Mouse (Mus musculus) ES-E14 (cell line): ENCODE measurements around the gene Sf3a2. TPM values are rescaled to one million over a fixed set of nuclear protein-coding genes. Genes with fewer than 3 reads are reported as not detected.
"Not testable (repeated sequence)": the region's sequence is repeated elsewhere in the genome, so short reads cannot be mapped to it uniquely, and the experiment has no call there.

Experiments used
- DNase-seq: peaks from one replicate; pipeline ENCODE4 v3.0.0-alpha.2; 2013; ENCODE audit warnings: low read depth, low spot score
- H3K27ac ChIP-seq: 2 replicates; pipeline ENCODE4 v1.5.1; 2012; ENCODE audit warnings: low read depth, mild to moderate bottlenecking, low read length, moderate library complexity, mixed read lengths; ENCODE audit not compliant: poor library complexity, insufficient read depth, severe bottlenecking
- H3K36me3 ChIP-seq: 2 replicates; pipeline ENCODE4 v1.6.1; 2012; ENCODE audit warnings: mild to moderate bottlenecking, low read length, moderate library complexity, mixed read lengths; ENCODE audit not compliant: control insufficient read depth, poor library complexity, insufficient read depth, severe bottlenecking
- H3K4me1 ChIP-seq, 2 experiments: fragments of 150-350 bp in 1 of 2; sonication (generic) in 1 of 2; 2 replicates each; pipeline ENCODE4 v1.6.1; 2012; ENCODE audit warnings: low read length in 2 of 2, mild to moderate bottlenecking in 1 of 2, mixed read lengths in 1 of 2; ENCODE audit not compliant: control insufficient read depth in 2 of 2, insufficient read depth in 2 of 2, poor library complexity in 1 of 2
- H3K4me3 ChIP-seq, 2 experiments: fragments of 150-350 bp in 1 of 2; sonication (generic) in 1 of 2; 2 replicates each; pipeline ENCODE4 v1.5.1; 2012; ENCODE audit warnings: low read length in 2 of 2, low read depth in 1 of 2, mild to moderate bottlenecking in 1 of 2, mixed read lengths in 1 of 2; ENCODE audit not compliant: insufficient read depth in 1 of 2, poor library complexity in 1 of 2, severe bottlenecking in 1 of 2
- H3K9ac ChIP-seq: 2 replicates; pipeline ENCODE4 v1.6.1; 2012; ENCODE audit warnings: low read depth, mild to moderate bottlenecking, low read length, mixed read lengths; ENCODE audit not compliant: poor library complexity, insufficient read depth, severe bottlenecking
- H3K9me3 ChIP-seq: fragments of 150-350 bp; sonication (generic); 2 replicates; pipeline ENCODE4 v1.6.1; 2012; ENCODE audit warnings: low read depth, mild to moderate bottlenecking, low read length; ENCODE audit not compliant: control insufficient read depth, insufficient read depth
- CHD2 ChIP-seq: IDR thresholded peaks from 2 replicates; pipeline ENCODE4 v1.6.1; 2014; ENCODE audit warnings: mild to moderate bottlenecking, low read depth, low read length, inconsistent platforms
- HCFC1 ChIP-seq: IDR thresholded peaks from 2 replicates; pipeline ENCODE4 v1.6.1; 2012; ENCODE audit warnings: low read length, inconsistent platforms, borderline replicate concordance; ENCODE audit not compliant: insufficient read depth
- MAFK ChIP-seq: IDR thresholded peaks from 2 replicates; pipeline ENCODE4 v1.6.1; 2014; ENCODE audit warnings: mild to moderate bottlenecking, low read depth, low read length, inconsistent platforms; ENCODE audit not compliant: insufficient read depth
- ZC3H11A ChIP-seq: IDR thresholded peaks from 2 replicates; pipeline ENCODE4 v1.6.1; 2012; ENCODE audit warnings: low read depth, mild to moderate bottlenecking, inconsistent platforms, low read length, borderline replicate concordance
- ZNF384 ChIP-seq: IDR thresholded peaks from 2 replicates; pipeline ENCODE4 v1.6.1; 2012; ENCODE audit warnings: low read depth, low read length, inconsistent platforms
- in situ Hi-C, 2 experiments: fragments of 600-800 bp; cut with MboI; formaldehyde crosslinking; loops; one replicate each; pipeline ENCODE4 v1.15.1; 2025; ENCODE audit warnings: low sequenced_read_pairs in 2 of 2, inconsistent platforms in 1 of 2; ENCODE audit not compliant: unreplicated experiment in 2 of 2
- total RNA-seq: library from RNA; depleted of rRNA; stranded (reverse); fragments of 300-350 nt; gene quantifications from 2 replicates; pipeline ENCODE4 v1.2.3, GENCODE M21; 2012

Sf3a2 gene
- total RNA-seq, 1 experiment, result 31.4 TPM

DNA sequence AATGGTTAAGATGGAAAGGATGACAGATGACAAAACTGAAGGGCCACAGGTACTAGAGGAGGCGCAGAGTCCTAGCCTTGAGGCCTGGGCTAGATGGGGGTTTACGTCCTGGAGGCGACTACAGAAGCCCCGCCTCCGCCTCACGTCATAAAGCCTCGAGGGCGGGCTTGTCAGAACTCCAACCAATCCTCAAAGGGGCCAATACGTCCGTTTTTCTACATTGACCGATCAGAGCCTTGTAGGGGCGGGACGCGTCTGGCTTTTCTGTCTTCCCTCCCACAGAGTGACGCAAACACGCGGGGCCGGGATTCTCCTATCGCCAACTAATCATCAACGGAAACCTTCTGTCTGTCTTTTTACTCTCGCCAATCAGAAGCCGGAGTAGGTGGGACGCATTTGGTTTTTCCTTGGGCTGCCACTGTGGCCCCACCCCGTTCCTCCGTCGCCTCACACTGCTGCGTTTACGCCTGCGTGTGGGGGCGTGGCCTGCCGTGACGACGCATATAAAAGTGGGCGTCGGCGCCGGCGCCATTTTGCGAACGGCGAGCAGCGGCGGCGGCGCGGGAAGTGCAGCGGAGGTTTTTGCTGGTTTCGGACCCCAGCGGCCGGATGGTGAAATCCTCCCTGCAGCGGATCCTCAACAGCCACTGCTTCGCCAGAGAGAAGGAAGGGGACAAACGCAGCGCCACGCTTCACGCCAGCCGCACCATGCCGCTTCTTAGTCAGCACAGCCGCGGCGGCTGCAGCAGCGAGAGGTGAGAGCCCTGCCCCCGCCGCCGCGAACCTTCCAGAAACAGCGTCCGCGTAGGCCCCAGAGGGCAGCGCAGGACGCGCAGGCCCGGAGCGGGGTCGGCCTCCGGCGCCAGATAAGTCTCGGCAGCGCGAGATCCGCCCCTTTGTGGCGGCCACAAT is 28.4 kb downstream of the Sf3a2 start, which contains the start of gene Oaz1:
Gene Oaz1 (plus strand): TSS at position 506 of the 912 bp plus-strand sequence.
- H3K27ac ChIP-seq, result peak within 1 kb of the TSS; percentile 77
- H3K36me3 ChIP-seq, result peaks cover 22% of the 10 kb centered on the region
- in situ Hi-C loops, result no loop called here
- peak; percentile 99 for DNase-seq
- H3K9ac ChIP-seq, result peak within 1 kb of the TSS; percentile 94
- peaks cover 0 to 10% of the 10 kb centered on the region in 2 experiments; a peak in 2 of 4 replicates for H3K4me1 ChIP-seq
- H3K4me3 ChIP-seq, result peak within 1 kb of the TSS; percentile 77 to 86
- TF ChIP-seq HCFC1 (peak; percentile 70; the same call in 1 of the 2 replicates), ZC3H11A (no peak)
- H3K9me3 ChIP-seq, result no peaks in the 10 kb centered on the region

DNA sequence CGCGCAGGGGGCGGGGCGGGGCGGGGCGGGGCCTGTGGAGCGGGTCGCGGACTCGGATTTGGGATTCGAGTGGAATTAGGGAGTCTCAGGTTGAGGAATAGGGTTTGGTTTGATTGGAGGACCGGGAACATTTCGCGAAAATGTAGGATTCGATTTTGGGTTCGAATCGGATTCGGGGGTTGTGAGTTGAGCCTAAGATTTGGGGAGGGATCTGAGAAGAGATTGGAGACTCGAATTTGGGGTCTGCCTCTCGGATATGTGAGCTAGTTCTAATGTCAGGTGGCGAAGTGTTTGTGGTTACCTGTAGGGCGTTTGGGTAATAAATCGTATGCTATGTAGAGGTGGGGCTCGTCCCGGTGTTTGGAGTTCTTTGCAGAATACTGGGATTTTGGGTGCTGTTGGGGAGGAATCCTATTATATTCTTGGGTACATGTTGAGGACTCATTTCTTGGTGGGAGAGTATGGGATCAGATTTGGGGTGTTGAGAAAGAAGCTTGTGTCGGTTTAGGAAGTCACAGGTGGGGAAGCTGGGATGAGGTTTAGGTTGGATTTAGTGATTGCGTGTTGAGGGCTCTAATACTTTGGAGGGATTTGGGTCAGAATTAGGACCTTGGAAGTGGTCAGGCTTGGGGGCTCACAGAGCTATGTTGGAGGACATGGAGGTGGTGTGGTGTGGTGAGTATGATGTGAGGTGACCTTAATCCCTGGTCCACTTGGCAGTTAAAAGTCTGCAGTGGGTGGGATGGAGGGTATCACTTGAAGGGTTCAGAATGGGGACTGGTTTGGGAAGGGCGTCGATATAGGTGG is 29.3 kb downstream of the Sf3a2 start:
- TF ChIP-seq CHD2 (no peak), HCFC1 (0 out of 2 replicates have a peak, but pooled peaks have one; percentile 16)
- in situ Hi-C loops, result no loop called here
- DNase-seq, result no peak
- Histone ChIP-seq H3K9ac (peak overlapping the region; percentile 94), H3K27ac (no peak overlapping the region; the same call in 1 of the 2 replicates), H3K4me1 (peaks cover 0 to 13% of the 10 kb centered on the region in 2 experiments; a peak in 2 of 4 replicates), H3K4me3 (peak overlapping the region; percentile 77 to 86), H3K36me3 (peaks cover 22% of the 10 kb centered on the region), H3K9me3 (no peaks in the 10 kb centered on the region)

DNA sequence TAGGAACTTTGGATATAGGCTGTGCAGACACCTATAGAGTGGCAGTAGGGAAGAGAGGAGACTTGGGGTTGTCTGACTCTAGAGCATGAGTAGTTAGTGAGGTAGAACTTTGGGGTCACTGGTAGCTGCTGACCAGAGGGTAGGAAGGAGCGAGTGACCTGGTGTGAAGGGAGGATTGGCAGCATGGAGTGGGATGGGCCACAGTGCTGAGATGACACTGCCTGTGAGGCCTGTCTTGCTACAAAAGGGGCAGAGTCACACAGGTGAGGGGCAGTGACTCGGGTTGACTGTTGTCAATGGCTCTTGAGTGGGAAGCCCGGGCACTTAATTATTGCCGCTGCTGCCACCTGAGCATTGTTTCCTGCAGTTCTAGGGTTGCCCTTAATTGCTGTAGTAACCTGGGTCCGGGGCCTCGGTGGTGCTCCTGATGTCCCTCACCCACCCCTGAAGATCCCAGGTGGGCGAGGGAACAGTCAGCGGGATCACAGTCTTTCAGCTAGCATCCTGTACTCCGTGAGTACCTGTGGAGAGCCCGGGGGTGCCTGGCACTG is 29.9 kb downstream of the Sf3a2 start:
- H3K9ac ChIP-seq, result peak overlapping the region; percentile 94
- H3K9me3 ChIP-seq, result no peaks in the 10 kb centered on the region
- in situ Hi-C loops, result no loop called here
- H3K27ac ChIP-seq, result no peak overlapping the region
- DNase-seq, result no peak
- TF ChIP-seq ZNF384 (no peak), CHD2 (no peak), ZC3H11A (no peak), MAFK (no peak), HCFC1 (no peak; the same call in 1 of the 2 replicates)
- H3K36me3 ChIP-seq, result peaks cover 22% of the 10 kb centered on the region
- peak overlapping the region; percentile 77 to 86 for H3K4me3 ChIP-seq
- peaks cover 0 to 13% of the 10 kb centered on the region in 2 experiments; a peak in 2 of 4 replicates for H3K4me1 ChIP-seq

DNA sequence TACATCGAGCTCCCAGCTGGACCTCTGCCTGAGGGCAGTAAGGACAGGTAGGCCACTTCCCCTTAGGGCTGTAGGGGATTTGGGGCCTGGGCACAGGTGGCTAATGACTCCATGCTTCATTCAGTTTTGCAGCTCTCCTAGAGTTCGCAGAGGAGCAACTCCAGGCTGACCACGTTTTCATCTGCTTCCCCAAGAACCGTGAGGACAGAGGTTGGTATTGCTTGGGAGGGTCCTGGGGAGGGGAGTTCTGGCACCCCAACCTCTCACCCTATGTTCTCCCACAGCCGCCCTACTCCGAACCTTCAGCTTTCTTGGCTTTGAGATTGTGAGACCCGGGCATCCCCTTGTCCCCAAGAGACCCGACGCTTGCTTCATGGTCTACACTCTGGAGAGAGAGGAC is 30.6 kb downstream of the Sf3a2 start:
- Histone ChIP-seq H3K36me3 (peaks cover 22% of the 10 kb centered on the region), H3K4me3 (peak overlapping the region in 1 of 2 experiments; percentile 86; a peak in 1 of 4 replicates), H3K4me1 (peaks cover 0 to 13% of the 10 kb centered on the region in 2 experiments; a peak in 2 of 4 replicates)
- H3K27ac ChIP-seq, H3K9me3 ChIP-seq, DNase-seq, in situ Hi-C loops, H3K9ac ChIP-seq: not testable (repeated sequence)
